Mouse (Mus musculus): ENCODE results near the gene Gm21887. TPM values are rescaled to one million over a fixed set of nuclear protein-coding genes. Genes with fewer than 3 reads are reported as not detected.
"Not testable (repeated sequence)": the region's sequence is repeated elsewhere in the genome, so short reads cannot be mapped to it uniquely, and the experiment has no call there.

The Gm21887 gene
- total and polyA plus RNA-seq, 3 experiments = 60.4 to 724 (median 398) TPM

DNA sequence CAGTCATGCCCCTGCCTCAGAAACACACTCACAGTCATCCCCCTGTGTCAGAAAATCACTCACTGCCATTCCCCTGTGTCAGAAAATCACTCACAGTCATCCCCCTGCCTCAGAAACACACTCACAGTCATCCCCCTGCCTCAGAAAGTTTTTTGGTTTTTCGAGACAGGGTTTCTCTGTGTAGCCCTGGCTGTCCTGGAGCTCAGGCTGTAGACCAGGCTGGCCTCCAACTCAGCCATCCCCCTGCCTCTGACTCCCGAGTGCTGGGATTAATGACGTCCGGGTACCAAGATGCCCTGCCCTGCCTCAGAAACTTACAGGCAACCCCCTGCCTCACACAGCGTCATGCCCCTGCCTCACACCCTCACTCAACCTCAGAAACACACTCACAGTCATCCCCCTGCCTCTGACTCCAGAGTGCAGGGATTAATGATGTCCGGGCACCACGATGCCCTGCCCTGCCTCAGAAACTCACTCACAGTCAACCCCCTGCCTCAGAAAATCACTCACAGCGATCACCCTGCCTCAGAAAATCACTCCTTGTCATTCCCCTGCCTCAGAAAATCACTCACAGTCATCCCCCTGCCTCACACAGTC is 16.4 kb upstream of the Gm21887 start:
- H3K27me3 ChIP-seq (replicated peaks); H3K9ac ChIP-seq (ENCODE audit: insufficient read depth, low read depth); H3K4me3 ChIP-seq (replicated peaks in 1 of 3; ENCODE audit: low read depth in 2 of 3, low read length in 2 of 3, poor library complexity in 1 of 3); H3K79me2 ChIP-seq (replicated peaks; ENCODE audit: control insufficient read depth, extremely low read depth, insufficient read depth, poor library complexity, severe bottlenecking); H3K27ac ChIP-seq (ENCODE audit: insufficient read depth, low read depth); H3K4me2 ChIP-seq (ENCODE audit: insufficient read depth, low read depth, poor library complexity, severe bottlenecking); dilution Hi-C loops (cut with MboI; ENCODE audit: extremely low pct_ligation_motif_present, extremely low pct_unique_long_range_greater_than_20kb, low sequenced_read_pairs); DNase-seq (ENCODE audit: extremely low read depth); in situ Hi-C loops (cut with MboI; ENCODE audit: low pct_ligation_motif_present, low pct_unique_long_range_greater_than_20kb, low sequenced_read_pairs): not testable (repeated sequence)
- H3K36me3 ChIP-seq (replicated peaks in 1 of 2; ENCODE audit: control insufficient read depth in 1 of 2, insufficient read depth in 1 of 2, low read length in 1 of 2) = peaks cover 11 to 23% of the 10 kb centered on the region in 2 experiments
- H3K4me1 ChIP-seq (ENCODE audit: control insufficient read depth in 1 of 2, insufficient read depth in 2 of 2) = peaks cover 17 to 27% of the 10 kb centered on the region in 2 experiments
- peaks cover 40% of the 10 kb centered on the region for H3K9me3 ChIP-seq (replicated peaks; ENCODE audit: low read length)

- H3K4me3 ChIP-seq (replicated peaks in 1 of 3; ENCODE audit: low read depth in 2 of 3, low read length in 2 of 3, poor library complexity in 1 of 3); dilution Hi-C loops (cut with MboI; ENCODE audit: extremely low pct_ligation_motif_present, extremely low pct_unique_long_range_greater_than_20kb, low sequenced_read_pairs); H3K9ac ChIP-seq (ENCODE audit: insufficient read depth, low read depth); H3K4me2 ChIP-seq (ENCODE audit: insufficient read depth, low read depth, poor library complexity, severe bottlenecking); H3K27me3 ChIP-seq (replicated peaks); H3K79me2 ChIP-seq (replicated peaks; ENCODE audit: control insufficient read depth, extremely low read depth, insufficient read depth, poor library complexity, severe bottlenecking); DNase-seq (ENCODE audit: extremely low read depth); in situ Hi-C loops (cut with MboI; ENCODE audit: low pct_ligation_motif_present, low pct_unique_long_range_greater_than_20kb, low sequenced_read_pairs); H3K27ac ChIP-seq (ENCODE audit: insufficient read depth, low read depth): not testable (repeated sequence)
- peaks cover 24 to 36% of the 10 kb centered on the region in 2 experiments for H3K4me1 ChIP-seq (ENCODE audit: control insufficient read depth in 1 of 2, insufficient read depth in 2 of 2)
- peaks cover 34% of the 10 kb centered on the region for H3K9me3 ChIP-seq (replicated peaks; ENCODE audit: low read length)
- H3K36me3 ChIP-seq (replicated peaks in 1 of 2; ENCODE audit: control insufficient read depth in 1 of 2, insufficient read depth in 1 of 2, low read length in 1 of 2) = peaks cover 5 to 17% of the 10 kb centered on the region in 2 experiments
Measured at GRCm38 (mm10) chrX:169994011-169994865, 15.2 kb upstream of the Gm21887 start.

DNA sequence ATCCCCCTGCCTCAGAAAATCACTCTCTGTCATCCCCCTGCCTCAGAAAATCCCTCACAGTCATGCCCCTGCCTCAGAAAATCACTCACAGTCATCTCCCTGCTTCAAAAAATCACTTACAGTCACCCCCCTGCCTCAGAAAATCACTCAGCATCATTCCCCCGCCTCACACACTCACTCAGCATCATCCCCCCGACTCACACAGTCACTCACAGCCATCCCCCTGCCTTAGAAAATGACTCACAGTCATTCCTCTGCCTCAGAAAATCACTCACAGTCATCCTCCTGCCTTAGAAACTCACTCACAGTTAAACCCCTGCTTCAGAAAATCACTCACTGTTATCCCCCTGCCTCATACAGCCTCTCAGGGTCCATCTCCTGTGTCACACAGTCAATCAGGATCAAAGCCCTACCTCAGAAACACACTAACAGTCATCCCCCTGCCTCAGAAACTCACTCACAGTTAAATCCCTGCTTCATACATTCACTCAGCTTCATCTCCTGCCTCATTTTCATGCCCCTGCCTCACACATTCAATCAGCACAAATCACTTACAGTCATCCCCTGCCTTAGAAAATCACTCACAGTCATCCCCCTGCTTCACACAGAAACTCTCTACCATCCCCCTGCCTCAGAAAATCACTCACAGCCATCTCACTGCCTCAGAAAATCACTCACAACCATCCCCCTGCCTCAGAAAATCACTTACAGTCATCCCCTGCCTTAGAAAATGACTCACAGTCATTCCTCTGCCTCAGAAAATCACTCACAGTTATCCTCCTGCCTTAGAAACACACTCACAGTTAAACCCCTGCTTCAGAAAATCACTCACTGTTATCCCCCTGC is 14.4 kb upstream of the Gm21887 start:
- DNase-seq (ENCODE audit: extremely low read depth); H3K27ac ChIP-seq (ENCODE audit: insufficient read depth, low read depth): not testable (repeated sequence)

GRCm38 (mm10) chrX:169995909-169996521 is 13.4 kb upstream of the Gm21887 start:
- H3K4me3 ChIP-seq (replicated peaks in 1 of 3; ENCODE audit: low read depth in 2 of 3, low read length in 2 of 3, poor library complexity in 1 of 3); H3K79me2 ChIP-seq (replicated peaks; ENCODE audit: control insufficient read depth, extremely low read depth, insufficient read depth, poor library complexity, severe bottlenecking); in situ Hi-C loops (cut with MboI; ENCODE audit: low pct_ligation_motif_present, low pct_unique_long_range_greater_than_20kb, low sequenced_read_pairs); H3K27ac ChIP-seq (ENCODE audit: insufficient read depth, low read depth); H3K9ac ChIP-seq (ENCODE audit: insufficient read depth, low read depth); H3K4me2 ChIP-seq (ENCODE audit: insufficient read depth, low read depth, poor library complexity, severe bottlenecking); dilution Hi-C loops (cut with MboI; ENCODE audit: extremely low pct_ligation_motif_present, extremely low pct_unique_long_range_greater_than_20kb, low sequenced_read_pairs); H3K27me3 ChIP-seq (replicated peaks); DNase-seq (ENCODE audit: extremely low read depth): not testable (repeated sequence)
- peaks cover 27% of the 10 kb centered on the region for H3K9me3 ChIP-seq (replicated peaks; ENCODE audit: low read length)
- H3K36me3 ChIP-seq (replicated peaks in 1 of 2; ENCODE audit: control insufficient read depth in 1 of 2, insufficient read depth in 1 of 2, low read length in 1 of 2) = peaks cover 8 to 22% of the 10 kb centered on the region in 2 experiments
- H3K4me1 ChIP-seq (ENCODE audit: control insufficient read depth in 1 of 2, insufficient read depth in 2 of 2) = peaks cover 26 to 38% of the 10 kb centered on the region in 2 experiments

More for the DNA sequence above, 14.4 kb upstream of the Gm21887 start:
- H3K9ac ChIP-seq (ENCODE audit: insufficient read depth, low read depth); H3K4me2 ChIP-seq (ENCODE audit: insufficient read depth, low read depth, poor library complexity, severe bottlenecking); H3K27me3 ChIP-seq (replicated peaks); in situ Hi-C loops (cut with MboI; ENCODE audit: low pct_ligation_motif_present, low pct_unique_long_range_greater_than_20kb, low sequenced_read_pairs); H3K79me2 ChIP-seq (replicated peaks; ENCODE audit: control insufficient read depth, extremely low read depth, insufficient read depth, poor library complexity, severe bottlenecking); dilution Hi-C loops (cut with MboI; ENCODE audit: extremely low pct_ligation_motif_present, extremely low pct_unique_long_range_greater_than_20kb, low sequenced_read_pairs); H3K4me3 ChIP-seq (replicated peaks in 1 of 3; ENCODE audit: low read depth in 2 of 3, low read length in 2 of 3, poor library complexity in 1 of 3): not testable (repeated sequence)
- H3K36me3 ChIP-seq (replicated peaks in 1 of 2; ENCODE audit: control insufficient read depth in 1 of 2, insufficient read depth in 1 of 2, low read length in 1 of 2) = peaks cover 5 to 15% of the 10 kb centered on the region in 2 experiments
- H3K9me3 ChIP-seq (replicated peaks; ENCODE audit: low read length) = peaks cover 27% of the 10 kb centered on the region
- H3K4me1 ChIP-seq (ENCODE audit: control insufficient read depth in 1 of 2, insufficient read depth in 2 of 2) = peaks cover 26 to 34% of the 10 kb centered on the region in 2 experiments

- Histone ChIP-seq H3K4me3 (replicated peaks in 1 of 3; ENCODE audit: low read depth in 2 of 3, low read length in 2 of 3, poor library complexity in 1 of 3) (peak overlapping the region; percentile 51 to 89 (median 58)), H3K4me2 (ENCODE audit: insufficient read depth, low read depth, poor library complexity, severe bottlenecking) (peak overlapping the region; percentile 77), H3K36me3 (replicated peaks in 1 of 2; ENCODE audit: control insufficient read depth in 1 of 2, insufficient read depth in 1 of 2, low read length in 1 of 2) (peaks cover 8 to 22% of the 10 kb centered on the region in 2 experiments), H3K4me1 (ENCODE audit: control insufficient read depth in 1 of 2, insufficient read depth in 2 of 2) (peaks cover 21 to 31% of the 10 kb centered on the region in 2 experiments), H3K9ac (ENCODE audit: insufficient read depth, low read depth) (peak overlapping the region; percentile 38), H3K27ac (ENCODE audit: insufficient read depth, low read depth) (peak overlapping the region; percentile 53), H3K9me3 (replicated peaks; ENCODE audit: low read length) (peaks cover 27% of the 10 kb centered on the region)
- H3K79me2 ChIP-seq (replicated peaks; ENCODE audit: control insufficient read depth, extremely low read depth, insufficient read depth, poor library complexity, severe bottlenecking); in situ Hi-C loops (cut with MboI; ENCODE audit: low pct_ligation_motif_present, low pct_unique_long_range_greater_than_20kb, low sequenced_read_pairs); dilution Hi-C loops (cut with MboI; ENCODE audit: extremely low pct_ligation_motif_present, extremely low pct_unique_long_range_greater_than_20kb, low sequenced_read_pairs); H3K27me3 ChIP-seq (replicated peaks): not testable (repeated sequence)
- peak; percentile 99 for DNase-seq (ENCODE audit: extremely low read depth)
Measured at GRCm38 (mm10) chrX:169996926-169997325, 12.5 kb upstream of the Gm21887 start.
